Mouse (Mus musculus) kidney, adult 2 months (tissue): ENCODE measurements at regions not wholly inside any gene's neighbourhood (a gene's known extent, or its start where the extent isn't known, plus 50 kb on each side); places are given as distances from the start of the nearest gene placed in this dataset.

Experiments
- DNase-seq: peaks from one replicate; pipeline ENCODE4 v3.0.0; 2021
- H3K27ac ChIP-seq: fragments of 200-500 bp; 2 replicates; pipeline ENCODE4 v1.5.1; 2012; ENCODE audit warnings: low read depth, low read length, control low read depth, inconsistent platforms; ENCODE audit not compliant: insufficient read depth
- H3K27me3 ChIP-seq: fragments of 200-500 bp; replicated peaks from 2 replicates; pipeline ENCODE4 v1.6.1; 2012; ENCODE audit warnings: mild to moderate bottlenecking, moderate library complexity, low read length, inconsistent platforms; ENCODE audit not compliant: control insufficient read depth, insufficient read depth
- H3K36me3 ChIP-seq: fragments of 200-500 bp; 2 replicates; pipeline ENCODE4 v1.6.1; 2012; ENCODE audit warnings: mild to moderate bottlenecking, moderate library complexity, low read length, inconsistent platforms; ENCODE audit not compliant: control insufficient read depth, insufficient read depth
- H3K4me1 ChIP-seq: fragments of 200-500 bp; 2 replicates; pipeline ENCODE4 v1.6.1; 2011; ENCODE audit warnings: low read length; ENCODE audit not compliant: control insufficient read depth, insufficient read depth
- H3K4me3 ChIP-seq: fragments of 200-500 bp; 2 replicates; pipeline ENCODE4 v1.5.1; 2011; ENCODE audit warnings: mild to moderate bottlenecking, low read depth, low read length, control low read depth; ENCODE audit not compliant: insufficient read depth
- CTCF ChIP-seq: fragments of 200-500 bp; conservative IDR thresholded peaks from 2 replicates; pipeline ENCODE4 v1.5.1; 2011; ENCODE audit warnings: low read depth, mild to moderate bottlenecking, control low read depth, low read length, moderate library complexity, mixed read lengths; ENCODE audit not compliant: insufficient read depth, insufficient read length
- POLR2A ChIP-seq: fragments of 200-500 bp; IDR thresholded peaks from one replicate; pipeline ENCODE4 v1.6.1; 2011; ENCODE audit warnings: low read depth, low read length, control low read depth
- WGBS: fragments of 180-500 bp; shearing (Covaris S2); methylation state at CpG from one replicate; pipeline ENCODE4 v1.1.7; 2018; 5-methylcytosine and 5-hydroxymethylcytosine counted together

DNA sequence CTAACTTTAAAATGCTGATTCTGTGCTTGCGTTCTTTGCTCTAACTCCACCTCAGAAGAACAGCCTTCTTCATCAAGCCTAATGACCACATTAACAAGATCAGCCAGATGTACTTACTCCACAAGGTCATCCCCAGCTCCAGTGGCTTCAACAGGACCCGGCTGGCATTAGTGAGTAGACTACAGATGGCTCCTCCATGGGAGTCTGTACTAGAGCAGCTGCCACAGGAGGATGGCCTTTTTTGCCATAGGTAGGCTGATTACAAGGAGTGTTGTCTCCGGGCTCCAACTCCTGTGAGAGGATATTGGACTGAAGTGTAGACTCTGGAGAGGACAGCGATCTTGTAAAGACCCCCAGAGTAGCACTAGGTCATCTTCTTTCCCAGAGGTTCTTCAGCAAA lies 729.7 kb downstream of the Galc start:
- DNase-seq, result no peak
- H3K27ac ChIP-seq, result no peak overlapping the region
- no peaks in the 10 kb centered on the region for H3K36me3 ChIP-seq
- no peaks in the 10 kb centered on the region for H3K4me1 ChIP-seq
- no peak for TF ChIP-seq POLR2A
- TF ChIP-seq CTCF, result no peak
- H3K27me3 ChIP-seq, result no peaks in the 10 kb centered on the region
- WGBS, result 90% methylated on average over 4 of the region's 4 CpGs
- no peak overlapping the region for H3K4me3 ChIP-seq

DNA sequence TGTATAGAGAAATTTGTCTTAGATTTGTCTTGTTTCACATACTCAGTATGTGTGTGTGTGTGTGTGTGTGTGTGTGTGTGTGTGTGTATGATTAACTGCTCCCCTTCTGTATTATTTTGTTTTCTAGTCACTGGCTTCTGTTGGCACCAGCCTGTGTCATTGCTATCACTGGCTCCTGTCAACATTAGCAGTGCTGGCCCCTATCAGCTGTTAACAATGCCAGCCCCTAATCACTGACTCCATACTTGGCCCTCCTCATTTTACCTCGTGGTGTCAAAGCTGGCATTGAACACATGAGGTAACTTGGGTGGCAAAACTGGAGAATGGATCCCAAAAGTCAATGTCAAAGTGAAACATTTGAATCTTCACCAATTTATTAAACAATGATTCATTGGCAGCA lies 733.3 kb downstream of the Galc start:
- TF ChIP-seq CTCF, result no peak
- no peak for TF ChIP-seq POLR2A
- H3K4me1 ChIP-seq, result no peaks in the 10 kb centered on the region
- 35% methylated on average over 1 of the region's 1 CpGs for WGBS

DNA sequence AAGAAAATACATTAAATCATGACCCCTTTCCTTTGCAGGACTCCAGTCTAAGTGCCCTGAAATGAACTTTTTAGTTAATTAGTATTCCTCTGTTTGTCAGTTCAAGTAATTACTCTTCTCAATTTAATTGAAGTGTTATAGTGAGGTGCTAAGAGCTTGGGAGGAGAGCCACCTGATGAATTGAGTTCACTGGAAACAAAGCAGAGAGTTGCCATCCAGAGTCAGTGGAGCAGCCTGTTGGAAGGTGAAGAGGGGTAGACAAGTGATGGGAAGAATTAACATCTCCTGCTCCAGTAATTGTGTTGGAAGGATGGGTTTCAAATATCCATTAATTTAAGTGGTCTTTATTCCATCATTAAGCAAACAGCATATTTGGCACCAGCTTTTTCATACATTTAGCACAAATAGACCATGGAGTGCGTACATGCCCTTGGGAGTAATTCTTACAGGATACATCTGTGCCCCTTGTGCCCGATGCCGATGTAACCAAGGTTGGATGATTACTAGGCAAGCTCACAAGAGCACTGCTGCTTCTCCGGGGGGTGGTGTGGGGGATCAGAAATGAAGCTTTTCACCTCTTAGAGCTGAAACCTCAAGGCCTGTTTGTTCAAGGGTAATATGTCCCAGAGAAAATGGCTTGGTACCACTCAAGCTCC lies 739.3 kb downstream of the Galc start:
- no peak overlapping the region for H3K27ac ChIP-seq
- H3K4me1 ChIP-seq, result no peaks in the 10 kb centered on the region
- WGBS, result 82% methylated on average over 4 of the region's 4 CpGs
- H3K27me3 ChIP-seq, result no peaks in the 10 kb centered on the region
- no peak for DNase-seq
- no peaks in the 10 kb centered on the region for H3K36me3 ChIP-seq
- no peak overlapping the region for H3K4me3 ChIP-seq
- TF ChIP-seq POLR2A (no peak), CTCF (no peak)

More for the DNA sequence above, 733.3 kb downstream of the Galc start:
- H3K36me3 ChIP-seq, result no peaks in the 10 kb centered on the region
- no peak for DNase-seq
- no peaks in the 10 kb centered on the region for H3K27me3 ChIP-seq
- H3K27ac ChIP-seq, result no peak overlapping the region
- H3K4me3 ChIP-seq, result no peak overlapping the region

DNA sequence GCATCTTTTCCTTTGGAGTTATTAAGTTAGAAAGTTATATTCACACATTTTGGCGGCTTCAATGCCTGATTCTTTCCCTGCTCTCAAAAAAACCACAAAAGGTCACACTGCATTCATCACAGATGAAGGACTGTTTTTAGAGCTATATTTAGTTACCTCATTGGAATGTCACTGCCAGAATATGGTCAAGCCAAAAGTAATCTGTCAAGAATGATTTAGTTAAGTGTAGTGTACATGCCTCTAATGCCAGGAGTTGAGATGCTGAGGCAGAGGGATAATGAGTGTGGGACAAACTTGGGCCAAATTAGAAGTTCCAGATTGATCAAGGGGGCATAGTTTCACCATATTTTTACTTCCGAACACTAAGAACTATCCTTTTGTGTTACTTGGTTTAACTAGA lies 741.7 kb downstream of the Galc start:
- H3K36me3 ChIP-seq, result no peaks in the 10 kb centered on the region
- TF ChIP-seq POLR2A, result no peak
- H3K4me1 ChIP-seq, result no peaks in the 10 kb centered on the region
- no peaks in the 10 kb centered on the region; the same call in 1 of the 2 replicates for H3K27me3 ChIP-seq
- 71% methylated on average over 2 of the region's 2 CpGs for WGBS
- H3K27ac ChIP-seq, result no peak overlapping the region
- DNase-seq, result no peak
- no peak overlapping the region for H3K4me3 ChIP-seq

DNA sequence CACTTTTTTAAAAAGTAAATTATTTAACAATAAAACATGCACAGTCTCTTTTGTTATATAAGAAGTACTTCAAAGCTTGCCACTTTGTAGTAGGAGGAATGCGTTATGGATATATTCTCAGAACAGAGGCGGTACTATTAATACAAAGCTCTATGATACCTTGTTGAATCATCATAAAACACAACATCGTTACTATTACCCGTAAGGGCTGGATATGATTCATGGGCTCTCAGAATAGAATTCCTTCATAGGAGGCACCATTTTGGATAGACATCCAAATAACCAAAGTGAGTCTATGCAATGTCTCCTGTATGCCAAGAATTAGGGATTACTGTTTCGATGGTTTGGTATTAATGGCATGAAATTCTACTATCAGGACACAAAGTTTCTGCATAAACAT lies 743.5 kb downstream of the Galc start:
- H3K4me1 ChIP-seq, result no peaks in the 10 kb centered on the region
- H3K27me3 ChIP-seq, result no peaks in the 10 kb centered on the region; the same call in 1 of the 2 replicates
- TF ChIP-seq CTCF (no peak), POLR2A (no peak)
- H3K4me3 ChIP-seq, result no peak overlapping the region
- no peak overlapping the region for H3K27ac ChIP-seq
- no peak for DNase-seq
- H3K36me3 ChIP-seq, result no peaks in the 10 kb centered on the region
- 84% methylated on average over 5 of the region's 5 CpGs for WGBS

DNA sequence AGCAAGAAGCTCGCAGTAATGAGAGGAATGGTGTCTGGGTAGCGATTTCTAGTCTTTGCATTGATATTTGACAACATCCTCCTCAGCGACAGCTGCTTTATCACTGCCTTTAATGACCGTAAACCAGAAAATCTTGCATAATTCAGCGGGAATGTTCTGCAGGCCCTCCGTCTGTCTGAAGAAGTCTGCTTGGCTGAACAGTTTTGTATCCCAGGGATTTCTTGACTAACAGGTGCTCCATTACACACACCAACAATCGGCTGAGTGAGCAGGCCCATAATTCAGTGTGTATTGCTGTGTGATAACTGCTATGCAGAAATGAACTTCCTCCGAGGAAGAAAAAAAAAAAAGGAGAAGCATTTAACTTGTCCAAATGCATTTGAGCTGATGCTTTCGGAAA lies 747.4 kb downstream of the Galc start:
- DNase-seq, result no peak
- Histone ChIP-seq H3K4me1 (no peaks in the 10 kb centered on the region), H3K4me3 (no peak overlapping the region), H3K27ac (no peak overlapping the region), H3K36me3 (no peaks in the 10 kb centered on the region), H3K27me3 (no peaks in the 10 kb centered on the region; the same call in 1 of the 2 replicates)
- TF ChIP-seq POLR2A (no peak), CTCF (no peak)
- 34% methylated on average over 9 of the region's 9 CpGs for WGBS

DNA sequence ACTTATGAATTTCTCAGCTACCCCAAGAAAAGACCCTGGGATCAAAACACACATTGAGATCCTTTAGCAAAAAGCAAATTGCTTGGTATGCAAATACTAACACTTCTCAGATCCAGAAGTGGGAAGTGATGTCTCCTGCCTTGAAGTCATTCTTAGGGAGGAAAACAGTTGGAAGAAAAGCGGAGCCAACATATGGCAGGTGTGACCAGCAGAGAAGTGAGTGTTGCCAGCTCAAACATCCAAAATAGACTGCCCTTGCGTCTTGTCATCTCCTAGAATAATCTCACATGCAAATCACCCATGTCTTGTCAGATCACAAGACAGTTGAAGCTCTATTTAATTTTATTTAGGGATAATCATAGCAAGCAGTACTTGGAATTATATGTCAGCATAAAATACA lies 757.8 kb downstream of the Galc start:
- no peak overlapping the region for H3K4me3 ChIP-seq
- no peaks in the 10 kb centered on the region for H3K27me3 ChIP-seq
- 87% methylated on average over 2 of the region's 2 CpGs for WGBS
- DNase-seq, result no peak
- H3K27ac ChIP-seq, result no peak overlapping the region
- TF ChIP-seq POLR2A (no peak), CTCF (no peak)
- no peaks in the 10 kb centered on the region for H3K36me3 ChIP-seq
- no peaks in the 10 kb centered on the region for H3K4me1 ChIP-seq

DNA sequence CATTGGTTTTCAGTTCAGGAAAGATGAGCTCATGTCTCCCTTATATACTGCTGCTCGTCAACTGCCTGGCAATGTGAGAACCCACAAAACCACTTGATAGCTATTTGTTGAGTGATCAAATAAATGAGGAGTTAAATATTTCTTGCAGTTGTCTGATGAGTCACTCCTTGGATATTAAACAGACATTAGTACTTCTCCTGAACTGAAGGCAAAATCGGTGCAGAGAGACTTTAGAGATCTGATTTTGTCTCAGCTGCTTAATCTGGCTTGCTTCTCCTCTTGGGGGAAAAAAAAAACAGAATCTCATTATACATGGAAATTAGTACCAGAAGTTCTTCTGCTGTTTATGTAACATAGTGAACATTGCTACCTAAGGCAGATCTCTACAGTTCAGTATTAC lies 775.7 kb downstream of the Galc start:
- DNase-seq, result no peak
- Histone ChIP-seq H3K36me3 (no peaks in the 10 kb centered on the region), H3K4me1 (no peaks in the 10 kb centered on the region), H3K27ac (no peak overlapping the region), H3K27me3 (no peaks in the 10 kb centered on the region), H3K4me3 (no peak overlapping the region)
- WGBS, result 38% methylated on average over 2 of the region's 2 CpGs
- TF ChIP-seq CTCF, result no peak
- no peak for TF ChIP-seq POLR2A
